Mouse (Mus musculus): Measurements from ENCODE around the gene Gm5148. TPM values are rescaled to one million over a fixed set of nuclear protein-coding genes. Genes with fewer than 3 reads are reported as not detected.

The Gm5148 gene
- total and polyA plus RNA-seq, 2 experiments from 2014 or later: 15.7 to 17.5 TPM

DNA sequence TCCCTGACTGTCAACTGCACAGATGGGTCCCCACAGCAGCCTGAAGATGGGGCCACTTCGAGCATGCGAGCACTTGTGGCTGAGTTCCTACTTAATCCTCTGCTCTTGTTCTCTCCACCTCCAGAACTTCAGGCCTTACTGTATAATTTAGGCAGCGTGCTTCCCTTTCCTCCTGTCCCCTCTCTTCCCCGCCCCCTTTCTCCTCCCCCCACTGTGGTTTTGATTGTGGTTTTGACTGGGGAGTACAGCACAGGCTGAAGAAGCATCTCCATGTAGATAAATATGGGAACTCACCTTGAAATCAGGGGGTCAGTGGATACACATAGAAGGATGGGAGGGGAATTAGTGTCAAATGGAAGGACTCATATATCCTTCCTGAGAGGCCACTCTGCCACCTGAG, 31.3 kb downstream of the Gm5148 start:
- Histone ChIP-seq H3K9ac (replicated peaks; ENCODE audit: low read length, poor library complexity, severe bottlenecking) (no peak overlapping the region), H3K27ac (ENCODE audit: low read depth, low read length) (no peak overlapping the region), H3K4me3 (ENCODE audit: low read depth, low read length) (no peak overlapping the region), H3K36me3 (ENCODE audit: insufficient read depth, low read length) (no peaks in the 10 kb centered on the region), H3K4me1 (ENCODE audit: insufficient read depth, low read length) (no peaks in the 10 kb centered on the region), H3K4me2 (ENCODE audit: low read depth, low read length, poor library complexity, severe bottlenecking) (no peak overlapping the region), H3K9me3 (ENCODE audit: low read length) (no peaks in the 10 kb centered on the region), H3K27me3 (ENCODE audit: insufficient read depth, low read length) (no peaks in the 10 kb centered on the region)
- no peak for DNase-seq (ENCODE audit: low spot score)
- 88% methylated on average over 4 of the region's 4 CpGs for WGBS
- no peak for ATAC-seq (ENCODE audit: low FRiP score)
- no peak for TF ChIP-seq CTCF (IDR thresholded peaks at IDR 0.05)

DNA sequence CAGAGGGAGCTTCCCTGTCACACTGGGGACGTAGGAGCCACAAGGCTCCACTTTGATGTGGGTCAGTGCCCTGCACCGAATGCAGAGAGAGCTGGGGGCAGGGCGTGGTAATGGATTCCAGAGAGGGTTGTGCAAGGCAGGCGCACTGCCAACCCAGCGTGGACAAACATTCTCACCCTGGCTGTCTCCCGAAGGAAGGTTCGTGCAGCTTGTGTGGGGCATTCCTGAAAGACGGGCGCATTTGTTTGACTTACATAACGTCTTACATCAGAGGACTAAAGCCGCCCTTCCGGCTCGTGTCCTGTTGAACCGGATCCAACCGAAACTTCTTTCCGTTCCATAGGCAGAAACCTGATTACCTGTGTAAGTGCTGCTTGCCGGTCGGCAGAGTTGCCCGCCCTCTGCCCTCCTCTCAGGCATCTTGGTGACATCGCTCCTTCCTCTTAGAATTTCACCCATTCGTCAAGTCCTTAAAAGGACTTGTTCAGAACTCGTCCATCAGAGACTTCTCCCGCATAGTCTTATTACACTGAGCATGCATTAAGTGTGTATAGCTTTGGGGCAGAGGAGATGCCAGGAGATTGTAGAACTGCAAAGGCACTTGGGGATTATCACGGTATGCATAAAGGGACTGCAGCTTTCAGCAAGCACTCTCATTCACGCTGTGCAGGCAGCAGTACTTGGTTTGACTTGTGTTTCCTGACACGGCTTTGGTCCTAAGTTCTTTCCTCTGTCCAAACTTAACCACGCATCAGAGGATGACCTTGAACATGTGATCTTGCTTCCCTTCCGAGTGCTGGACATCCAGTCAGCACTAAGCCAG, 36.9 kb downstream of the Gm5148 start:
- H3K4me3 ChIP-seq (ENCODE audit: low read depth, low read length): peak overlapping the region; percentile 30
- H3K27ac ChIP-seq (ENCODE audit: low read depth, low read length): no peak overlapping the region
- no peak for TF ChIP-seq CTCF (IDR thresholded peaks at IDR 0.05)
- H3K27me3 ChIP-seq (ENCODE audit: insufficient read depth, low read length): no peaks in the 10 kb centered on the region
- ATAC-seq (ENCODE audit: low FRiP score) (peak; percentile 62), DNase-seq (ENCODE audit: low spot score) (peak; percentile 25)
- 23% methylated on average over 28 of the region's 28 CpGs for WGBS
- H3K36me3 ChIP-seq (ENCODE audit: insufficient read depth, low read length): no peaks in the 10 kb centered on the region
- H3K4me2 ChIP-seq (ENCODE audit: low read depth, low read length, poor library complexity, severe bottlenecking): peak overlapping the region; percentile 58
- peak overlapping the region; percentile 36; the same call in 1 of the 2 replicates for H3K9ac ChIP-seq (replicated peaks; ENCODE audit: low read length, poor library complexity, severe bottlenecking)
- H3K9me3 ChIP-seq (ENCODE audit: low read length): no peaks in the 10 kb centered on the region
- H3K4me1 ChIP-seq (ENCODE audit: insufficient read depth, low read length): peaks cover 4% of the 10 kb centered on the region; the same call in 1 of the 2 replicates

DNA sequence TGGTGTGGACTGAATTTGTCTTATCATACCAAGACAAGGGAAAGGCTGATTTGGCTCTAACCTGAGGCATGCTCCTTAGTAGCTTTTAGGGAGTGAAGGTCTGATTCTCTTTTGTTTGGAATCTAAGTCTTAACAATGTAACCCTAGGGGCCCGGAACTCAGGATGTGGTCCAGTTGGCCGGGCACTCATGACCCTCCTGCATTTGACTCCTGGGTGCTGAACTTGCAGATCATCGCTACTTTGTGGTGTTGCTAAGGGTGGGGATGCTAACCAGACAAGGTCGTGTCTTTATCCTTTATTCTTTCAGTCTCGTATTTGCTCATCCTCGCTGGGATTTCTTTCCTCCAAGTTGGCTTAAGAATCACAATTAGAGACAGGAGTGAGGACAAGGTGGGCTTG, 37.5 kb downstream of the Gm5148 start:
- DNase-seq (ENCODE audit: low spot score): no peak
- no peak for TF ChIP-seq CTCF (IDR thresholded peaks at IDR 0.05)
- peak overlapping the region; percentile 30 for H3K4me3 ChIP-seq (ENCODE audit: low read depth, low read length)
- no peaks in the 10 kb centered on the region for H3K9me3 ChIP-seq (ENCODE audit: low read length)
- H3K4me2 ChIP-seq (ENCODE audit: low read depth, low read length, poor library complexity, severe bottlenecking): peak overlapping the region; percentile 58
- H3K27ac ChIP-seq (ENCODE audit: low read depth, low read length): no peak overlapping the region
- H3K36me3 ChIP-seq (ENCODE audit: insufficient read depth, low read length): no peaks in the 10 kb centered on the region
- H3K27me3 ChIP-seq (ENCODE audit: insufficient read depth, low read length): no peaks in the 10 kb centered on the region
- ATAC-seq (ENCODE audit: low FRiP score): 0 out of 2 replicates have a peak, but pooled peaks have one; percentile 13
- H3K9ac ChIP-seq (replicated peaks; ENCODE audit: low read length, poor library complexity, severe bottlenecking): peak overlapping the region; percentile 36; the same call in 1 of the 2 replicates
- H3K4me1 ChIP-seq (ENCODE audit: insufficient read depth, low read length): peaks cover 4% of the 10 kb centered on the region; the same call in 1 of the 2 replicates
- 16% methylated on average over 6 of the region's 6 CpGs for WGBS

- H3K4me2 ChIP-seq (ENCODE audit: low read depth, low read length, poor library complexity, severe bottlenecking): no peak overlapping the region
- no peak for TF ChIP-seq CTCF (IDR thresholded peaks at IDR 0.05)
- H3K36me3 ChIP-seq (ENCODE audit: insufficient read depth, low read length): no peaks in the 10 kb centered on the region
- H3K4me1 ChIP-seq (ENCODE audit: insufficient read depth, low read length): peaks cover 4% of the 10 kb centered on the region; the same call in 1 of the 2 replicates
- H3K27me3 ChIP-seq (ENCODE audit: insufficient read depth, low read length): no peaks in the 10 kb centered on the region
- H3K9me3 ChIP-seq (ENCODE audit: low read length): no peaks in the 10 kb centered on the region
- 55% methylated on average over 7 of the region's 7 CpGs for WGBS
- ATAC-seq (ENCODE audit: low FRiP score) (no peak), DNase-seq (ENCODE audit: low spot score) (no peak)
- no peak overlapping the region for H3K4me3 ChIP-seq (ENCODE audit: low read depth, low read length)
- no peak overlapping the region for H3K9ac ChIP-seq (replicated peaks; ENCODE audit: low read length, poor library complexity, severe bottlenecking)
- H3K27ac ChIP-seq (ENCODE audit: low read depth, low read length): no peak overlapping the region
These were observed 38.1 kb downstream of the Gm5148 start for GRCm38 (mm10) chr3:37686219-37686618.

DNA sequence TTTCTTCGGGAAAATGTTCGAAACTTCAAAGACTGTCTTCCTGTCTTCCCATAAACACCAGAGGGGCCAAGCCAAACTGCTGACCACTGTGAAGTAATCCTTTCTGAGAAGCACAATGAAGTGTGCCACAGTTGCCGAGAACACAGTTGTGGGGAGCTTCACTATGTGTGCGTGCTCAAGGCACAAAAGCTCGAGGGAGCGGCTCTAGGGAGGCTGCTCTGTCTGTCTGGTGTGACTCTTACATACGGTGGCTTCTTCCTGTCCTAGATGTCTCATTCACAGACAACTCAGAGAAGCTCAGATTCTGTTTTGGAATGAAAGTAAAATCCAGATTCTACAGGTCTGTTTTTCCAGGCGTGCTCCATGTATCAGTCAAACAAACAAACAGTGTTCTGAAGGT, 48.0 kb downstream of the Gm5148 start:
- no peaks in the 10 kb centered on the region for H3K36me3 ChIP-seq (ENCODE audit: insufficient read depth, low read length)
- ATAC-seq (ENCODE audit: low FRiP score) (no peak), DNase-seq (ENCODE audit: low spot score) (no peak)
- H3K4me3 ChIP-seq (ENCODE audit: low read depth, low read length): no peak overlapping the region
- H3K4me2 ChIP-seq (ENCODE audit: low read depth, low read length, poor library complexity, severe bottlenecking): no peak overlapping the region
- no peaks in the 10 kb centered on the region for H3K27me3 ChIP-seq (ENCODE audit: insufficient read depth, low read length)
- H3K27ac ChIP-seq (ENCODE audit: low read depth, low read length): no peak overlapping the region
- H3K9me3 ChIP-seq (ENCODE audit: low read length): no peaks in the 10 kb centered on the region
- 62% methylated on average over 8 of the region's 8 CpGs for WGBS
- no peak overlapping the region for H3K9ac ChIP-seq (replicated peaks; ENCODE audit: low read length, poor library complexity, severe bottlenecking)
- H3K4me1 ChIP-seq (ENCODE audit: insufficient read depth, low read length): no peaks in the 10 kb centered on the region; the same call in 1 of the 2 replicates
- no peak for TF ChIP-seq CTCF (IDR thresholded peaks at IDR 0.05)

DNA sequence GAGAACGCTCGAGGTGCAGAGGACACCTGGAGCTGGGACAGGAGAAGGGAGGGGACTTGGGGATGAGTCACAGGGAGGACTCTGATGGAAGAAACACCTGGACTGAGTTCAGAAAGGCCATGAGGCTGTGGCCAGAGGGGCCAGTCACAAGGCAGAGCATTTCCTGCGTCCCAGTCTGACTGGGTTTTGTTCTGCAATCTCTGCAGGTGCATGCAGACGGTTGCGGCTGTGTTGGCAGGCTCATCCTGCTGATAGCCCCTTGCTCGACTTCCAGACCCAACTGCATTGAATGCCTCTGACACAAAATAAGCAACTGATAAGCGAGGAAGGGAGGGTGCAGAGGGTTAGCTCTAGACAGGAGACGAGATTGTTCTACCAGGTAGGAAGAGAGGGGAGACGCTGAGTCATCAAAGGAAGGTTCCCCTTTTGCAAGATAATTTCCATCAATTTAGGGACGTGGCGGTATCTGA, 49.2 kb downstream of the Gm5148 start:
- no peak overlapping the region for H3K4me3 ChIP-seq (ENCODE audit: low read depth, low read length)
- H3K4me2 ChIP-seq (ENCODE audit: low read depth, low read length, poor library complexity, severe bottlenecking): no peak overlapping the region
- DNase-seq (ENCODE audit: low spot score): no peak
- no peaks in the 10 kb centered on the region; the same call in 1 of the 2 replicates for H3K4me1 ChIP-seq (ENCODE audit: insufficient read depth, low read length)
- peaks cover 6% of the 10 kb centered on the region; the same call in 1 of the 2 replicates for H3K27me3 ChIP-seq (ENCODE audit: insufficient read depth, low read length)
- H3K27ac ChIP-seq (ENCODE audit: low read depth, low read length): no peak overlapping the region
- WGBS: 89% methylated on average over 11 of the region's 11 CpGs
- no peaks in the 10 kb centered on the region for H3K9me3 ChIP-seq (ENCODE audit: low read length)
- no peak for ATAC-seq (ENCODE audit: low FRiP score)
- H3K9ac ChIP-seq (replicated peaks; ENCODE audit: low read length, poor library complexity, severe bottlenecking): no peak overlapping the region
- H3K36me3 ChIP-seq (ENCODE audit: insufficient read depth, low read length): no peaks in the 10 kb centered on the region
- no peak for TF ChIP-seq CTCF (IDR thresholded peaks at IDR 0.05)

Measured in midbrain, postnatal 0 days (tissue).